Mouse (Mus musculus): ENCODE measurements around the gene Lamc3.
"Not testable (repeated sequence)": the region's sequence is repeated elsewhere in the genome, so short reads cannot be mapped to it uniquely, and the experiment has no call there.

Lamc3 gene

DNA sequence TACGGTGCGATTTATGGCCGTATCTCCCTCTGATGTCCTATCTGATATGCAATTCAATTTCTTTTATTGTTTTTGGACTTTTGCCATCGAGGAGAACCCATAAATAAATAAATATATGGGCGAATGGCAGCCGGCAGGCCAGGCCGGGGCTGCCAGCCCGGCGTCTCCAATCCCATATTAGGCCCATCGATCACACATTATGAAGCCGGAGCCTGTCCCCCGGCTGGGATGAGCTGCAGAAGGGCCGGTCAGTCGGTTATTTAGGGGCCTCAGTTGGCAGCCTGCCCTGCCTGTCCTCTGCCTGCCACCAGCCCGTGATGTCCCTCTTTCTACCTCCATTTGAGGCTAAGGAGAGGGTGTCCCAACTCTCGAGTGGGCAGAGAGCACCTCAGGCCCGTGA is 8.5 kb upstream of the Lamc3 start:
- DNase-seq, result no peak

DNA sequence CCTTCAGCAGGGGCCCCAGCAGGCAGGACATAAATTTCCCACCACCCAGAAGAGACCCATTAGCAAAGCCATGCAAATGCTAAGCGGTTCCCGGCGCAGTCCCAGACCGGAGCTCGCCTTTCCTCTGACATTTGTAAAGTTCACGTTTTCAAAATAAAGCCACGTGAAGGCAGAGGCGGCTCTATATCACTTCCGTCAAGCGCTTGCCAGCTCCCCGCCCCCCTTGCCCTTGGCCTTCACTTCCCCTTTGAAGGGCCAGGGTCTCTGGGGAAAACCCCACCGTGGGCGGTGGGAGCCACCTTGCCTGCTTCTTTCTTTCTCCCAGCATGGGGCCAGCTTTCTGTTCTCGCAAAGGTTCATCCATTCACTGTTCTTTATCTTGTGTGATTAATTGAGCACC is 6.2 kb upstream of the Lamc3 start:
- no peak for DNase-seq

DNA sequence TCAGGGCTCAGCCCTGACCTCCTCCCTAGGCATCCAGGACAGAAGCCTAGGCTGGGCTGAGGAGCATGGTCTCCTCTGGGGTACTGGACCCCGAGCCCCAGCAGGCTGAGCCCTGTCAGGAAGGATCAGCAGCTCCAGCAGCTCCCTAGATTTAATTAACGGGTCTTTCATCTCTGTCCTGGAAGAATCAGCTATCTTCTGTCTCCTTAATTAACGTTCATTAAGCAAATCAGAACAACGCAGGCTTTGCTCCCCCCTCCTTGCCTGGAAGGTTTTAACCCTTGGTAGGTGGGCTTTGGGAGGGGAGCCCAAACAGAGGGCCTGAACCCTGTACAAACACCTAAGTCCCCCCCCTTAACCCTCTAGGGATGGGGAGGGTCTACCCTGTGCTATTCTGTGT is 4.0 kb upstream of the Lamc3 start:
- DNase-seq, result no peak

DNA sequence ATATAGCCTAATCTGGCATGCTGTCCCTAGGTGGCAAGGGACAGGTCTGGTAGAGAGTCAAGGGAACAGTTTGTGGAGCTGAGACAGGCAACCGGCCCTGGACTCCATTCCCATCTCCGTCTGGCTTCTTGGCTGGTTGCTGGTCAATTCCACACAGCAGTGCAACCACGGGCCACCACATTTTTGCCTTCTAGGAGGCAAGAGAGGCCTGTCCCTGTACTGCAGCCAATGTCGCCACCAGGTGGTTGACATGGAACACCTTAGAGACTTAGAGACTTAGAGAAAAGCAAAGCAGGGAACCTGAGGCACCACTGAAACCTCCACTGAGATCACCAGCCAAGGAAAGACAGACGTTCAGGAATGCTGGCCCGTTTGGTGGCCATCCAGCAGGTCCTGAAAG is 2.3 kb upstream of the Lamc3 start:
- peak in 1 of 2 experiments; percentile 51 for DNase-seq

DNA sequence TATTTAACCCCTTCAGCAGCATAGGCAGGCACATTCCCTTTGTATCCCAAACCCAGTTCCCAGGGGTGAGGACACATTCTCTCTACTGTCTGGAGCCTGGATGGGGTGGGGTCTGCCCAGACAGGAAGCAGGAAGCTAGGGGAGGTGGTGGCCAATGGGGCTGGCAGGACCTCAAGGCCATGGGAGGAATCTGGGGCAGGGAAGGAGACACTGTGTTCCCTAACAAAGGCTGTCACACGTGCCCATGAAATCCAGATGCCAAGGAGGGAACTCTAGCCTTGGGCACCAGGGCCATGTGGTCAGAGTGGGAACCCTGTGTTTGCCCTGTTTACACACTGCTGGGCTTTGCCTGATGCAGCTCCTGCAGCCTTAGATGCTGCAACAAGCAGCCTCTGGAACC is 1.8 kb downstream of the Lamc3 start:
- DNase-seq, result no peak

DNA sequence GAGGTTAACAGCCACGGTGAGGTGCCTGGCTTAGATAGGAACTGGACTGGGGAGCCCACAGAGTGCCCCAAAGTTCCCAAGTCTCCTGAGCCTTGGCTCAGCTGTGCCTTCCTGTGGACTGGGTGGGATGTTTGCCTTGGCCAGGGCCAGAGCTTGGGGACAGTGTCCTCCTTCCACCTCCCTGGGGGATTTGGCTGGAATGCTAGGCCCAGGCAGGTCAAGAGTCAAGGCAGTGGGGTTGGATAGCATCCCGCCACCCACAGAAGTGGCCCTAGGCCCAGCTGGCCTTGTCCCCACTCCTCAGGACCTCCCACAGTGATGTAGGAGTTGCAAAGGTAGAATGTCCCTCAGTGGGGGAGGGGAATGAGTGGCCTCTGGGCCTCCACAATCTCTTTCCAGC is 4.1 kb downstream of the Lamc3 start:
- DNase-seq, result peak; percentile 22 to 36

DNA sequence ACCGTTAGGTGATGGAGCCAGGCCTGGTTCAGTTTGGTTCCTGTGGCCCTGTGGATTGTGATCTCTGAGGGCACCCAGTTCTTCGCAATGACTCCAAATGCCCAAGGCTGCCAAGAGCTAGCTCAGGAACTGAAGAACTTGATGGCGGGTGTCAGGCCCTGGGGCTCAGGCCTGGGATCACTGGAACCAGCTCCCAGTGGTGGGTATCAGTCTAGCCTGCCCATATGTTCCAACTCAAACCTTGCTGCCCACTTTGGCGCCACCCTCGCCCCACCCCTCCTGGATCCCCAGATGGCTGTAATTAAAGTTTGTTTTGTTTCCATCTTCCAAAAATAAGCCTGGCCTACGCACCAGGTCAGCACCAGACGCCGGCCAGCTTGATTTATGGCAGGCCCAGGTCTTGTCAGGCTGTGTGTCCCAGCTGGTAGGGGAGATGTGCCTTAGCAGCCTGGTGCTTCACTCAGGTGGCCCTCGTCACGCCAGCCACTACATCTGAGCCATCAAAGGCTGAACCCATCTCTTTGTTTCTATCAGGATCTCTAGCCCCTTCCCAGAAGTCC is 6.1 kb downstream of the Lamc3 start:
- DNase-seq, result no peak

DNA sequence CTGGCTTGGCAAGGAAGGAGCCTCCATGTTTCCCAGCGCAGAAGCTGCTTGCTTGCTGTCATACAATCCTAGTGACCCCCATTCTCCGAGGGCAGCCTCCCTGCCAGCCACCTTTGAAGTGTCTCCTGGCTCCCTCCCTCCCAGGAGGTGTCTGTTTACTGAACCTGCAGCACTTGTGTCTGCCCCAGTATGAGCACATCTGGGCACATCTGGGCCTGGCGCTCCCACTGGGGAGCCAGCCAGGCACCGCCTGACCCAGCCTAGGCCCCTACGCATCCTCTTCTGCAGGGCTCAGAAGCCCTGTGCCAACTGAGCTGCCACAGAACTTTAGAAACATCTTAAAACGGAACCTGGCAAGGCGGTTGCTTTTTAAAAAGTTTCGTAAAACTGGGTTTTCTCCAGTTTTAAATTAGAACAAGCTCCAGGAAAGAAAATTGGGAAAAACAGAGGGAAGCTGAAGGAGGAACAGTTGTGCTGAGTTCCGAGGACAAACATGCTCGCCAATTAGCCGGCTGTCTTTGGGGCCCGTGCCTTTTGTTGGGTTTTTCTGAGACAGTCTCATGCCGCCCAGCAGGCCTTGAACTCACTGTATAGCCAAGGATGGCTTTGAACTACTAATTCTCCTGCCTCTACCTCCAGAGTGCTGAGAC is 7.3 kb downstream of the Lamc3 start:
- DNase-seq, result no peak

DNA sequence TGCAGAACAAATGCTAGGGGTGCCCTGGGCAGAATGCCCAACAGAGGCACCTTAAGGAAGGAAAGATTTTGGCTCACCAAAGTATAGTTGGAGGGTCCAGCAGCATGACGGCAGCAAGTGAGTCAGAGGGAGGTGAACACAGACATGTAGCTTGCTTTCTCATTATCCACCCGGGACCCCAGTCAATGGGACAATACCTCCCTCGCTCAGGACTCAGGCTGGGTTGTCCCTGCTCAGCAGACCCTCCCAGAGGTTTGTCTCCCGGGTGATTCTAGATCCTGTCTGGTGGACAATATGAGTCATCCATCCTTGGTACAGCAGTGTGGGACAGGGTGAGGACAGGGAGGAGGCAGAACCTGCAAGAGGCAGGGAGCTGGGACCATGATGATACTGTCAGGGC is 13.8 kb downstream of the Lamc3 start:
- no peak for DNase-seq

DNA sequence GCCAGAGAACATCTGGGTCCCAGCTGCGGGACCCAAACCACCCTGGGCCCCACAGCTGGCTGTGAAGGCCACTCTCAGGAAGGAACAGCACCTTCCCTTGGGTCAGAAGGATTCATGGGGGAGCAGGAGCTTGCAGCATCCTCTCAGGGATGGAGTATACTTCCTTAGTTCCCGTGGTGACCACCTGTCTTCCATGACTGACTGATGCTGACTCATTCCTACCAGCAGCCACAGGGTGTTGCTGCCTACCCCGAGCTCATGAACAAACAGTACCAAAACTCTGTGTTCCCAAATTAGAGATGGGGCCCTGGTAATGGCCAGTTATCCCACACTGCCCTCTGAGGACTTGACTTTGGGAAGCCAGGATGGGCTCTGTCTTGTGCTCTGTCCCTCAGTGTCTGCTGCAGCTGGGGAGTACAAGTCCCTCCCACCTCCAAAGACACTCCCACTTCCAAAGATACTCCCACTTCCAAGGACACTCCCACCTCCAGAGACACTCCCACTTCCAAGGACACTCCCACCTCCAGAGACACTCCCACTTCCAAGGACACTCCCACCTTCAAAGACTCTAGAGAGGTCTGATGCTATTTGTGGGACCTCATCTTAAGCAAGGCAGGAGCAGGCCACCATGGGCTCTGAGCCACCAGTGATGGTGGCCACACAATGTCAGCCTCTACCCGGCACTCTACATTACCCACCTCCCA is 14.7 kb downstream of the Lamc3 start:
- DNase-seq, result peak in 1 of 2 experiments; percentile 33

DNA sequence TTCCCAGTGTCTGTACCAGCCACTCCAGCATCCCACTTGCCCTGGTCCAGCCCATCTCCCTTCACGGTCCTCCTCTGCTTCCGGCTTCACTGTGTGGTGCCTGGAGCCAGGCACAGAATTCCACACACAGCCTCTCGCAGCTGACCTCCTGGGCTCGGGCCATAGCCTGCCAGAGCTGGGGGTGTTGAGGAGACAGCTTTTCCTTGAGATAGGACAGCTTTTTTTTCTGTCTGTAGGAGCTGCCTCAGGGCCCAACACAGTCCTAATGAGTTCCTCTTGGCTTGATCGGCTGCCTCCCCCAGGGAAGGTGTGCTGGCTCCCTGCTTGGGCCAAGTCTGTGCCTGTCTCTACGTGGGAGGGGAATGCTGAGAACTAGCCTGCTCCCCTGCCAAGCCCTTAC is 17.0 kb downstream of the Lamc3 start:
- no peak for DNase-seq

DNA sequence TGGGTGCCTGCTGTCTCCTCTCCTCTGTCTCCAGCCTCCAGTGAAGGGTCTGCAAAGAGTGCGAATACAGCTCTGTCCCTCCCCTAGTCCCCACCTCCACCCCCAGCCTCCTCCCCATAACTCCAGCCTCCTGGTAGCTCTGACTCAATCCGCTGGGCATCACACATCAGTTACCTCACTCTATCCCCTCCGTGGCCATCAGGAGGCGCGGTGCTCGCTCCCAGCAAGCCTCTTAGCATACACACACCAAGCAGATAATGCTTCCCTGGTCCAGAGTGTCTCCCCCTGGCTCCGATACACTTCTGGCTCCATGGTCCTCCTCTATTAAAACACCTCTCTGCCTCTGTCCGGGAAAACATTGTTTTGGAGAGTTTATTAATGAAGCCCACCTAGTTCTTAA is 17.5 kb downstream of the Lamc3 start:
- DNase-seq, result no peak

DNA sequence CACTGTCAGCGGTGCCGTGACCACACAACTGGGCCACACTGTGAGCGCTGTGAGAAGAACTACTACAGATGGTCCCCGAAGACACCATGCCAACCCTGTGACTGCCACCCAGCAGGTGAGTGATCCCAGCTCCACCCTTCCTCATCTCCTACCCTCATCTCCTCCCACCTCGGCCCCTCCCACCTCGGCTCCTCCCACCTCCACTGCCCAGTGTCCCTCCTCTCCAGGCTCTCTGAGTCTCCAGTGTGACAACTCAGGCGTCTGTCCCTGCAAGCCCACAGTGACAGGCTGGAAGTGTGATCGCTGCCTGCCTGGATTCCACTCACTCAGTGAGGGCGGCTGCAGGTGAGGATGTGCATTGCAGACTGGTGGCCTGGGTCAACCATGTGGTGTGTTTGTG is 18.6 kb downstream of the Lamc3 start:
- DNase-seq, result no peak

DNA sequence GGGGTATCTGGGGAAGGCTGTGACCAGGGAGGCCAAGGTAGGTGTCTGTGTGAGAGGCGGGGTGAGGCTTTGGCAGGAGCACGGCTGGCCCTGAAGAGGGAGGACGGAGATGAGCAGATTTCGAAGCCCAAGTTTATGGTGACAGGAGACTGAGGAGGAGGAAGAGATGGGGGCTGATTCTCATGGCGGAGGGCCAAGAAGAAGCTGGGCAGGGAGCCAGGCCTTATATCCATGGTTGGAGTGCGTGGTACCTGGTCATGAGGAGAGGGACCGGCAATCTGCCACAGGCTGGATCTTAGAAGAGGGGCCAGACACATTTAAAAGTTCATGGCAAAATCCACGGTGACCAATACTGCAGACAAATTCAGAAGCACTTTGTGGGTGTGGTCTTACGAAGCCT is 19.3 kb downstream of the Lamc3 start:
- DNase-seq, result no peak

DNA sequence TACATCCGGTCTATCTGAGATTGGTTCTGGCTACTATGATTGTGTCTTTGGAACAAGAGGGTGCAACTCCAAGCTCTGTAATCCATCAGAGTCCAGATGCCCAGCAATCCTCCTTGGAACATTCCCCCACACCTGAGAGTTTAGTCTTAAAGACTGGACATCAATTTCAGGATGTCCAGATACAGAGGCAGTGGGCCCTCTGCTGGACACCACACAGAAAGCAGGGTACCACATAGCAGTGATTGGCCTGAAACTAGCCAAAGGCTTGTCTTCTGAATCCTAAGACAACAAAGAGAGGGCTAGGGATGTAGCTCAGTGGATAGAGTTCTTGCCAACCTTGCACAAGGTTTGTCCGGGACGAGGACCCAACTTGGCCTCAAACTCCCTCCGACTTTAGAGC is 25.5 kb downstream of the Lamc3 start:
- peak in 1 of 2 experiments; percentile 27 for DNase-seq

DNA sequence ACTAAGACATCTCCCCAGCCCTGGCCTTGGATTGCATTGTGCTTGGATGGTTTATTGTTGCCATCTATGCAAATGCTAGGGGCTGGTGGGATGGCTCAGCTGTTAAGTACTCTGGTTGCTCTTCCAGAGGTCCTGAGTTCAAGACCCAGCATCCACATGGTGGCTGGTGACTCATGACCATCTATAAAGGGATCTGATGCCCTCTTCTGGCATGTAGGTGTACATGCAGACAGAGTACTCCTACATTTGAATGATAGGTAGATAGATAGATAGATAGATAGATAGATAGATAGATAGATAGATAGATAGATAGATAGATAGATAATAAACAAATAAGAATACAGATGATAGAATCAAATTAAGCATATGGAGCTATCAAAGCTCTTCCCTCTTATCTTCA is 27.1 kb downstream of the Lamc3 start:
- DNase-seq, result not testable (repeated sequence)

DNA sequence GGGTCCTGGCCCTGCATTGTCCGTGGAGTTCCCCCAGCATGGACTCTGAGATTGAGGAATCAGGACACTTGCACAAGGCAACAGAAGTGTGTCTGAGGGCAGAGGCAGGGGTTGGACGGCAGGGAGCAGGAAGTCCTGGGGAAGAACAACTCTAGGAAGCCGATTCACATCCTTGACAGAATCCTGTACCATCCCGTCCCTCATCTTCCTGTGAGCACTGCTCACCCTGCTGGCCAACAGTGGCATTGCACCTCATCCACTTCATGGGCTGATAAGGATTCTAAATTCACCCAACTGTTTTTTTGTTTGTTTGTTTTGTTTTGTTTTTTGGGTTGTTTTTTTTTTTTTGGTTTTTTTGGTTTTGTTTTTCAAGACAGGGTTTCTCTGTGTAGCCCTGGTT is 28.0 kb downstream of the Lamc3 start:
- DNase-seq, result peak; percentile 39 to 77

DNA sequence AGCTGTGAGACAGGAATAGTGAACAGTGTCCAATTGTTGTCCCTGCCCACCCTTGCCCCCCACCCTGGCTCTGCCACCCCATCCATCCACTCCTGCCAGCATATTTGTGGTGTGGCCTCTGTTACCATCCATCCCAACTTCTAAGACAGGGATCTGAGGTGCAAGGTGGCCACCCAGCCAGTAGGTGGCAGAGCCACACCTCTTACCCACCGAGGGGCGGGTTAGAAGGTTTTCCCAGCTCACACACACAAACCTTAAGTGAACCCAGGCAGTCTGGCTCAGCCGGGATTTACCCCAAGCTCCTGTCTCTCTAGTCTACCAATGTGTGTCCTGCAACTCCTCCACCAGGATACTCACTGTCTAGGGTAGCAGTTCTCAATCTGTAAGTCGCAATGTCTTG is 30.5 kb downstream of the Lamc3 start:
- peak; percentile 64 to 68 for DNase-seq

DNA sequence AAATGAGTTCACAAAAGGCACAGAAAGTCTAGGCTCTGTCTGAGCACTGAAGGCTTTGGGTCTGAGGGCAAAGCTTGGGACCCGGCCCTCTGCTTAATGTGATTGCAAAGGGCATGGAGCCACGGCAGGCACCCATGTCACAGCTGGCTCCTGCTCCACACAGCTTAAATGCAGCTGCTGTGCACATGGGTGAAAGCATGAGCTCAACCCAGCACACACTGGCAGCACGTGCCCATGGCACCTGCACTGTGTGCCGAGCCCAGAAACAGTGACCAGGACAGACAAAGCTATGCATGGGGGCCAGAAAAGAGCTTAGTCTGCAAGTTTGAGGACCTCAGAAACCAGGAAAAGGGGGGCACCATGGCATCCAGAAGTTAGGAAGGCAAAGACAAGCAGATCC is 36.6 kb downstream of the Lamc3 start:
- no peak for DNase-seq

DNA sequence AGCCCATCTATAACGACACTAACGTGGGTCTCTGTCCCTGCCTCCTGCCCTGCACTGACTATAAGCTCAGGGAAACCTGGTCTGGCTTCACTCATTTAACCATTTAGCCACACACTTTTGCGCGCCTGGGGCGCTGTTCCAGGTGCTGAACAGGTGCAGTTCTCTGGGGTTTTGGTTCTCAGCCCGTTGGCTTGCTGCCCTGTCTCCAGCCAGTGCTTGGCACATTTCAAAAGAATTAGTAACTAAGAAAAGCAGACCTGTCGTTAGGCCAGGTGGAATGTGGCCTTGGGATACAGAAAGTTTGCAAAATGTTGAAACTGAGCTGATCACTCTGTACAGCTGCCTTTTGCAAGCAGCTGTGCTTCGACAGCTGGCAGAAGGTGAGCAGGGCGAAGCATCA is 37.7 kb downstream of the Lamc3 start:
- peak; percentile 95 for DNase-seq

DNA sequence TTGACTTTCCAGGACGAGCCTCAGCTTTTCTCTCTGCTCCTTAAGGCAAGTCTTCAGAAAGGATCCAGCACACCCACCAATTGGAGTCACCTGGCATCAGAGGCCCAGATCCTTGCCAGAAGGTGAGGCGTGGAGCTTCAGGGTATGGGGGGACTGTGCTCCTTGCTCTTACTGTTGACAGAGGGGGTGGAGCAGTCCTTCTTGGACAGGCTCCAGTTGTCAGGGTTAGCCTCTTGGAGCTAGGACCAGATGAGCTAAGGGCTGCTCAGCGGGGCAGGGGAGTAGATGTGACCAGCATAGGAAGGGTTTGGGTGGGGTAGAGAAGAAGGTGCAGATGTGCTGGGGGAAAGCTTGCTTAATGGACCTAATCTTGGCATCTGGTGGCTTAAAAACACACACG is 38.8 kb downstream of the Lamc3 start:
- peak in 1 of 2 experiments; percentile 46 for DNase-seq

DNA sequence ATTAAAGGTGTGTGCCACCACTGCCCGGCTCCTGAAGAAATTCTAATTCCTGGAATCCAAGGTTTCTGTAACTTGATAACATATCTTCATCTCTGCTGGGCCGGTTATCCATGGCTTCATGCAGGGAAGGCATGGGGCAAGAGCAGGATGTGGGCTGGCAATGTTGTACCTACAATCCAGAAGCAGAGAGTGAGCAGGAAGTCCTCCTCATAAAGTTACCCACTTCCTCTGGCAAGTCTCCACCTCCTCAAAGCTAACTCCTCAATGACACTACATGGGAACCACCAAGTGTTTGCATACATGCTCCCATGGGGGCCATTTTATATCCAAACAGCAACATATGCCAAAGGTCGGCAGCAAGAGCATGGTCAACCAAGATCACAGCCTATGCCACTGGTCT is 42.6 kb downstream of the Lamc3 start:
- no peak for DNase-seq

DNA sequence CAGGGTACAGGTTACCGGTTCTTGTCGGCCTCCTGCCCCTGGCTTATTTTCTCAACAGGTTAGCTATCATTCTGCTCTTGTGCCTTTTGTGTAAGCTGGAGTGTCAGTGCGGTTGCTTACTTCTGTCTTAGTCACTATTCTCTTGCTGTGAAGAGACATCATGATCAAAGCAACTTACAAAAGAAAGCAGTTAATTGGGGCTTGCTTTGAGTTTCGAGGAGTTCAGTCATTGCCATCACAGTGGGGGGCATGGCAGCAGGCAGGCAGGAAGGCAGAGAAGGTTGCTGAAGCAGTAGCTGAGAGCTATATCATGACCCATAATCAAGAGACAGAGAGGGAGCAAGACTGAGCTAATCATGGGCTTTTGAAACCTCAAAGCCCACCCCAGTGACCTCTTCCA is 47.5 kb downstream of the Lamc3 start:
- no peak for DNase-seq

DNA sequence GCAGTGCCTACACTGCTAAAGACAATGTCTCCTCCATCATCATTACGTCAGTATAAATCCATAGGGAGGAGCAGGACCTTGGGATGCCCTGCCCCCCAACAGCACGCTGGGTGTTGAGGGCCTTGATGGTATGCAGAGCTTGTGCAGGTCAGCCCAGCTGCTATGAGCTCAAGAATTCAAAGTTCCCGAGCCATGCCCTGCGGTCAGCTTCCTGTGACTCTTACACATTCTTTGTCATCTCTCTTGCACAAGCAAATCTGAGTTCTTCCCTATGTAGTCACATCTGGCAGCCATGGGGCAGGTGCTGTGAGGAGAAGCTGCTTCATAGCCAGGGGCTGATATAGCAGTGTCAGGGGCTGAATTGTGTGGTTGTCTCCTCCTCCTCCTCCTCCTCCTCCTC is 48.0 kb downstream of the Lamc3 start:
- DNase-seq, result no peak

DNA sequence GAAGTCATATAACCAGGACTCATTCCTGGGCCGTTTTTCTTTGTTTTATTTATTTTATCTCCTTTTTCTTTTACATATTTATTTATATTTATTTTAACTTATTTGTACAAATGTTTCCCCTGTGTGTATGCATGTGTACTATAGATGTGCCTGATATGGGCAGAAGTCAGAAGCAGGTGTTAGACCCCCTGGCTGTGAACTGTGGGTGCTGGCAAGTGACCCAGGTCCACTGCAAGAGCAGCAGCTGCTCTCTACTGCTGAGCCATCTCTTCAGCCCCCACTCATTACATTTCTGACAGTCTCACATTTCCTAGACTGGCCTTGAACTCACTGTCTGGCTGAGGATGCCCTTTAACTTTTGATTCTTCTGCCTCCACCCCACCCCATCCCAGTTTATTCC is 51.2 kb downstream of the Lamc3 start:
- no peak for DNase-seq
